Mouse (Mus musculus) small intestine, adult 2 months (tissue): ENCODE results near the gene Acoxl. TPM values are rescaled to one million over a fixed set of nuclear protein-coding genes. Genes with fewer than 3 reads are reported as not detected.

ENCODE experiments used
- H3K27ac ChIP-seq: fragments of 200-500 bp; 2 replicates; pipeline ENCODE4 v1.5.1; 2012; ENCODE audit warnings: low read depth, low read length, control low read depth, inconsistent platforms; ENCODE audit not compliant: insufficient read depth
- H3K27me3 ChIP-seq: fragments of 200-500 bp; 2 replicates; pipeline ENCODE4 v1.6.1; 2012; ENCODE audit warnings: mild to moderate bottlenecking, moderate library complexity, low read length, inconsistent platforms; ENCODE audit not compliant: control insufficient read depth, insufficient read depth
- H3K36me3 ChIP-seq: fragments of 200-500 bp; 2 replicates; pipeline ENCODE4 v1.6.1; 2012; ENCODE audit warnings: mild to moderate bottlenecking, low read length, control low read depth, inconsistent platforms; ENCODE audit not compliant: control insufficient read depth, insufficient read depth
- H3K4me1 ChIP-seq: fragments of 200-500 bp; 2 replicates; pipeline ENCODE4 v1.6.1; 2012; ENCODE audit warnings: low read length, inconsistent platforms, mixed read lengths; ENCODE audit not compliant: control insufficient read depth, insufficient read depth, insufficient read length
- H3K4me3 ChIP-seq: fragments of 200-500 bp; 2 replicates; pipeline ENCODE4 v1.5.1; 2012; ENCODE audit warnings: low read depth, mild to moderate bottlenecking, control low read depth, inconsistent platforms, low read length, moderate library complexity
- CTCF ChIP-seq: fragments of 200-500 bp; IDR thresholded peaks from 2 replicates; pipeline ENCODE4 v1.5.1; 2012; ENCODE audit warnings: low read depth, mild to moderate bottlenecking, control low read depth, inconsistent platforms, low read length, moderate library complexity, mixed read lengths; ENCODE audit not compliant: insufficient replicate concordance, insufficient read length; ENCODE audit errors: extremely low read depth
- POLR2A ChIP-seq: fragments of 200-500 bp; IDR thresholded peaks from 2 replicates; pipeline ENCODE4 v1.6.1; 2012; ENCODE audit warnings: low read depth, mild to moderate bottlenecking, control low read depth, inconsistent platforms, low read length, moderate library complexity
- WGBS: fragments of 180-500 bp; shearing (Covaris S2); methylation state at CpG from one replicate; pipeline ENCODE4 v1.1.7; 2018; 5-methylcytosine and 5-hydroxymethylcytosine counted together
- polyA plus RNA-seq: library from polyadenylated mRNA; depleted of rRNA; stranded (reverse); fragments of >200 nt; gene quantifications from 2 replicates; pipeline ENCODE4 v1.2.3, GENCODE M21; 2012

Acoxl gene
- polyA plus RNA-seq, 1 experiment = 0.23 TPM

DNA sequence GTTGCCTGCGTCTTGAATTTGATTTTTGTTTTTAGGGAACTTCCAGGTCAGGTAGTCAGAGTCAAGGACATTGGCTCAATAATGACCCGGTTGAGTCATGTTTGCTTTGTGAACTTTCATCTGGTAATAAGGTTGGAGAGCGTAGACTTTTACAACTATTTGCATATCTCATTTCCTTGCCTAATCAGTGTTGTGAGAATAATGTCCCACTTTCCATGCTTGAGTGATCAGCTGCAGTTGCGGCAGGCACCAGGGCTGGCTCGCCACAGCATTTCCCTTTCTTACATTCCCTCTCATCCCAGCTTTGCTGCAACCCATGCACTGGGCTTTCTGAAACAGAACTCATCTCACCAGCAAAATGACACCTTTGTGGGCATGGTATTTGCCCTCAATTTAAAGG is 59.0 kb downstream of the Acoxl start:
- Histone ChIP-seq H3K27ac (no peak overlapping the region), H3K36me3 (no peaks in the 10 kb centered on the region), H3K4me1 (peaks cover 4% of the 10 kb centered on the region; the same call in 1 of the 2 replicates), H3K27me3 (no peaks in the 10 kb centered on the region), H3K4me3 (no peak overlapping the region)
- no peak for TF ChIP-seq POLR2A
- 29% methylated on average over 5 of the region's 5 CpGs for WGBS

DNA sequence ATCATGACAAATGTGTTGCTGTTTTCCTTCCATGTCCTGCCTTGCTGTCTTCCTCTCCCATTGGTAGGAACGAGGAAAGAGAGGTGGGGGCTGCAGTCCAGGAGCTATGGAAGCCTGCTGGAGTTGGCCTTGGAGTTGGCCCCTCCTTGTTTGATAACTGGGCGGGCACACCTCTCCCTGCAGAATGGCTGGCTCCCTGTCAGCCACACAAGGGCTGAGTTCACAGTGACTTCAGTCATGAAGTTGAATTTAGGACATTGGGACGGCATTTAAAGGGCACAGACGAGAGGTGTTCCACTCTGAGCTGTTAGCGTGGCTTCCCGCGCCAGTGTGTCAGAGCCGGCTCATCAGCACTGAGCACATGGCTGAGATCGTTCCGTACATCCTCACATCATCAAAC is 66.2 kb downstream of the Acoxl start:
- no peak overlapping the region for H3K4me3 ChIP-seq
- WGBS = 51% methylated on average over 10 of the region's 10 CpGs
- TF ChIP-seq CTCF = no peak
- no peak for TF ChIP-seq POLR2A

DNA sequence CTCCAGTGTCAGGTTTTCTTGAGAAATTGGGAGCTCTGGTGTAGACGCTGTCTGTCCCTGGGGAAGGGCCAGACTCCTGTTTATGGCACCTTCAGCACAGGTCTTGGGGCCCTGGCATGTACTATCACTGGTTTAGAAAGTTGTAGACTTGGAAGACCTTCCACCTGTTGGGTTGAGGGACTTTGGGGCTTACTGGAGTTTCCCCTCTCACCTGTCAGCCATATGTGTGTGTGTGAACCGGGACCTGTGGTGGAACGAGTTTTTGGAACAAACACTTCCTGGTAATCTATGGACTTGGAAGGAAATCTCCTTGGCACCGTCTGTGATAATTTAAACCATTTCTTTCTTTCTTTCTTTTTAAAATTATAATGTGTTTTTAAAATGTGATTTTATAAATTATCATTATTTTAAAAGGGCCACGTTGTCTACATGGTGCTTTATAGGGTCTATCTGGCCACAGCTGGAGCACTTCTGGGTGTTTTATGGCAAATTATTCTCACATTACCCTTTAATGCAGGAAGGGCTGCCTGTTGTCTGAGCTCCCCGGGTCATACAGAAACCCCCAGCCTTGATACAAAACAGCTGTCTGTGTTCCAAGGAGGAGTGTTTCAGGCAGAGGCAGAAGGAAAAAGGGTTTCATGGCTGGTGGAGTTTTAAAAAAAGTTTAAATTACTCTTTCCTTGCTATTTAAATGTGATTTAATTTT is 68.5 kb downstream of the Acoxl start:
- TF ChIP-seq CTCF = no peak
- Histone ChIP-seq H3K4me3 (no peak overlapping the region), H3K27ac (no peak overlapping the region), H3K4me1 (no peaks in the 10 kb centered on the region; the same call in 1 of the 2 replicates), H3K27me3 (no peaks in the 10 kb centered on the region), H3K36me3 (no peaks in the 10 kb centered on the region)
- WGBS = 42% methylated on average over 6 of the region's 6 CpGs

More for the DNA sequence above, 66.2 kb downstream of the Acoxl start:
- Histone ChIP-seq H3K27me3 (no peaks in the 10 kb centered on the region), H3K27ac (no peak overlapping the region), H3K36me3 (no peaks in the 10 kb centered on the region), H3K4me1 (no peaks in the 10 kb centered on the region; the same call in 1 of the 2 replicates)

DNA sequence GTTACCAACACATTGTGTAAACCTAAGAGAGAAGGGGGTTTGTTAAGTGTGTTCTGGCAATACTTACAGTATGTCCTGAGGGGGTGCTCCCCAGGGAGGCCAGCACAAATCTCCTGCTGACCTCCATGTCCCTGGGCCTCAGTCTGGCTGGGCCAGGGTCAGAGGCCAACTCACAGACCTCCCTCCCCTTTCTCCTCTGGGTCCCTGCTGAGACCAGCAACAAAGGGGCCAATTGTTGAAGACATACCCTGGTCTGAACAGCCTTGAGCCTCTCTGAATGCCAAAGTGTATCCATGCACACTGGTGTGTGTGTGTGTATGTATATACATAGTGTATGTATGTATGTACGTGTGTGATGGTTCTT is 69.0 kb downstream of the Acoxl start:
- 95% methylated on average over 1 of the region's 1 CpGs for WGBS
- Histone ChIP-seq H3K4me3 (no peak overlapping the region), H3K27ac (no peak overlapping the region), H3K4me1 (no peaks in the 10 kb centered on the region; the same call in 1 of the 2 replicates), H3K27me3 (no peaks in the 10 kb centered on the region), H3K36me3 (no peaks in the 10 kb centered on the region)
- TF ChIP-seq POLR2A (no peak), CTCF (no peak)

DNA sequence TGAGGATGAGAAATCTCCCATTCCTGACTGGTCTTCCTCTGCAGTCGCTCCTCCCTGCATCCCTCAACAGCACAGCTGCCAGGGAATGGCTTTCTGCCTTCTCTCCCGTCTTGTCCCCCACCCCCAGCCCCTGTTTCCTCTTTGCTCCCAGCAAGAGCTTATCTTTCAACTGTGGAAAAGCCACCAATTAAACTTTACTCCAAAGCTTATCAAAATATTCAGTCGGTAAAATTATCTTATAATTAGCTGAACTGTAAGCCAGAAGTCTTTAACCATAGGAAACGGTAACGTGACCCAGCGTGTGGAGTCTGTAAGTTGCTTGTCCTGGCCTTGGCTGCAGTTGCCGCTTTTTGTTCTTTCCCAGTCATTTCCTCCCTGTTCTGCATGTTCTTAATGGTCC is 70.2 kb downstream of the Acoxl start:
- no peaks in the 10 kb centered on the region for H3K36me3 ChIP-seq
- no peak overlapping the region for H3K4me3 ChIP-seq
- H3K27ac ChIP-seq = no peak overlapping the region
- WGBS = 34% methylated on average over 7 of the region's 7 CpGs
- H3K4me1 ChIP-seq = no peaks in the 10 kb centered on the region; the same call in 1 of the 2 replicates
- H3K27me3 ChIP-seq = no peaks in the 10 kb centered on the region
- TF ChIP-seq CTCF = no peak
- TF ChIP-seq POLR2A = no peak

- Histone ChIP-seq H3K4me1 (no peaks in the 10 kb centered on the region; the same call in 1 of the 2 replicates), H3K27me3 (no peaks in the 10 kb centered on the region), H3K4me3 (no peak overlapping the region), H3K36me3 (no peaks in the 10 kb centered on the region), H3K27ac (no peak overlapping the region)
- 93% methylated on average over 4 of the region's 4 CpGs for WGBS
- no peak for TF ChIP-seq POLR2A
- TF ChIP-seq CTCF = no peak
Measured at GRCm38 (mm10) chr2:127909790-127910189, 71.1 kb downstream of the Acoxl start.

- Histone ChIP-seq H3K4me3 (no peak overlapping the region), H3K27me3 (no peaks in the 10 kb centered on the region), H3K36me3 (no peaks in the 10 kb centered on the region), H3K27ac (no peak overlapping the region), H3K4me1 (no peaks in the 10 kb centered on the region; the same call in 1 of the 2 replicates)
- 92% methylated on average over 3 of the region's 3 CpGs for WGBS
- no peak for TF ChIP-seq POLR2A
- no peak for TF ChIP-seq CTCF
Measured at GRCm38 (mm10) chr2:127911579-127911978, 72.9 kb downstream of the Acoxl start.

DNA sequence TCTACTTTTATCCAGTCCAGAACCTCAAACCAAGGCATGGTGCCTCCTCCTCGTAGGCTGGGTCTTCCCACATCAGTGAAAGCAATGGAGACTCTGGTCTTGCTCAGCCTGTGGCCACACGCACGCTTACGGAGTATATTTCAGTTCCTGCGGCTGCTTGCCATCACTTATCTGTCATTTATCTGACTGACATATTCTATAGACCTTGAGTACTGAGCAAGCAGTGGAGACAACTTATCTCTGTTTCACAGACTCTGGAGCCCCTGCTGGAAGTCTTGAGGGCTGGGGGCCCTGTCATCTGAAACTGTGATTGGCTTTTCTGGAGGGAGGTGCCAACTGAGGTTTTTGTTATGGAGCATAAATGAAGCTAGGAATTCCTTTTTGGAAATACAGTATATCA is 75.4 kb downstream of the Acoxl start:
- Histone ChIP-seq H3K27ac (no peak overlapping the region), H3K4me3 (no peak overlapping the region), H3K36me3 (no peaks in the 10 kb centered on the region), H3K27me3 (no peaks in the 10 kb centered on the region), H3K4me1 (no peaks in the 10 kb centered on the region; the same call in 1 of the 2 replicates)
- WGBS = 72% methylated on average over 5 of the region's 5 CpGs
- TF ChIP-seq CTCF = no peak
- no peak for TF ChIP-seq POLR2A
